Mouse (Mus musculus): Measurements from ENCODE around the gene Epha8. TPM values are rescaled to one million over a fixed set of nuclear protein-coding genes. Genes with fewer than 3 reads are reported as not detected.
A peak's percentile ranks its signal among the peaks of the same experiment; 100 is the strongest.

Gene Epha8
- polyA plus RNA-seq, 1 experiment from 2014 or later: 0.62 TPM

DNA sequence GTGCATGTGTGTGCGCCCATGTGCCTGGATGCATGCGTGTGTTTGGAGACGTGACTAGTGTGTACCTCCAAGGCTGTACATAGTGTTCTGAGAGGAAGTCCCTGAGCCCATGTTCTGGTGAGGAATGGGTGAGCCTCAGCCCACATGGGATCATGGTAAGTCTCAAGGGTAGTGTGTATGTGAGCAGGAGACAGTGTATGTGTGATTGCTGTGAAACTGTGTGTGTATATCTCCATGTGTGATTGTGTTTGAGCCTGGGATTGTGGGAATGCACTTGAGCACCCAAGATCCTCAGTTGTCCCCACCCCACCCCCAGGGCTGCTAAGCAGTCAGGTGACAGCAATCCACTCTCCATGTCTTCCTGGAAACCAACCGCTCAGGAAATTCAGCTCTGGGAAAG is 61.8 kb downstream of the Epha8 start:
- Histone ChIP-seq H3K27me3 (ENCODE audit: insufficient read depth, low read length) (peaks cover 55% of the 10 kb centered on the region), H3K4me2 (no peak overlapping the region), H3K9ac (no peak overlapping the region), H3K4me3 (ENCODE audit: low read depth, low read length) (no peak overlapping the region), H3K27ac (ENCODE audit: low read depth) (no peak overlapping the region), H3K9me3 (ENCODE audit: low read depth, low read length) (no peaks in the 10 kb centered on the region), H3K36me3 (ENCODE audit: insufficient read depth) (no peaks in the 10 kb centered on the region), H3K4me1 (ENCODE audit: insufficient read depth) (no peaks in the 10 kb centered on the region)
- ATAC-seq (ENCODE audit: insufficient read depth): no peak
- 64% methylated on average over 4 of the region's 4 CpGs for WGBS
- no peak for DNase-seq
- TF ChIP-seq CTCF (IDR thresholded peaks at IDR 0.05; ENCODE audit: low read depth): no peak

DNA sequence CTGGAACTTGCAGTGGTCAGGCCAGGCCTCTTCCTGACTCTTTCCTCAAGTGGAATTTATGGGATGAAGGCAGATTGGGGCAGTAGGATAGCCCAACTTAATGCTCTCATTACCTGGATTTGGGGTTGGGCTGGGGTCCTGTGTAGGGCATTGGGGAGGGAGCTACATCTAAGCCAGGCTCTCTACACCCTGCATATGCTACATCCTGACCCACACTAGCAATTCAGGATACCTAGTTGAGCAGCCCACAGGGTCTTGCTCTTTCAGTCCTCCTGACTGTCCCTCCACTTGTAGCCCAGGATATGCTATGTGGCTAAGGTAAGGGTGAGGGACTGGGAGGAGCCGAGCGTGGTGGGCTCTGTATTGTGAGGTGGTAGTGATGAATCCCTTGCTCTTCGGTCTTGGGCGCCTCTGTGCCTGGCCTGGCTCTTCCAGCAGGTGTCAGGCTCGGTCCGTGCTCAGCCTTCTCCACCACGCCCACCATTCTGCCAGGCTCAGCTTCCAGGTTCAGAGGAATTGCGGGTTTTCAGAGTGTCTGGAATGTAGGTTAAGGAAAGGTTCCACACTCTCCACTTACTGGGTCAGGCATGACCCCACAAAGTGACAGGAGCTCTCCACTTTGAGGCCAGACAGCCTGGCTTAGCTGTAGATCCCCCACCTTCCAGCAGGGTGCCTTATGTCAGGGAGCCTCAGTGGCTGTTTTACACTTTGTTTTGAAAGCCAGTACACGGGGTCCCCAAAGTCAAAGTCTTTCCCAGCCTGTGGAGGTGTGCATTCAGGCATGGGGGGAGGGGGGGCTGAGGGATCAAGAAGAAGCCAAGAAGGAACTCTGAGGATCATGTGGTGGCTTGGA is 62.7 kb downstream of the Epha8 start:
- WGBS: 3% methylated on average over 9 of the region's 9 CpGs
- no peaks in the 10 kb centered on the region for H3K4me1 ChIP-seq (ENCODE audit: insufficient read depth)
- H3K4me2 ChIP-seq: no peak overlapping the region
- peak; percentile 80 for TF ChIP-seq CTCF (IDR thresholded peaks at IDR 0.05; ENCODE audit: low read depth)
- DNase-seq (peak; percentile 71), ATAC-seq (ENCODE audit: insufficient read depth) (peak; percentile 35; the same call in 1 of the 2 replicates)
- H3K9ac ChIP-seq: no peak overlapping the region
- H3K4me3 ChIP-seq (ENCODE audit: low read depth, low read length): no peak overlapping the region
- peaks cover 54% of the 10 kb centered on the region for H3K27me3 ChIP-seq (ENCODE audit: insufficient read depth, low read length)
- H3K9me3 ChIP-seq (ENCODE audit: low read depth, low read length): no peaks in the 10 kb centered on the region
- H3K27ac ChIP-seq (ENCODE audit: low read depth): no peak overlapping the region
- H3K36me3 ChIP-seq (ENCODE audit: insufficient read depth): no peaks in the 10 kb centered on the region

DNA sequence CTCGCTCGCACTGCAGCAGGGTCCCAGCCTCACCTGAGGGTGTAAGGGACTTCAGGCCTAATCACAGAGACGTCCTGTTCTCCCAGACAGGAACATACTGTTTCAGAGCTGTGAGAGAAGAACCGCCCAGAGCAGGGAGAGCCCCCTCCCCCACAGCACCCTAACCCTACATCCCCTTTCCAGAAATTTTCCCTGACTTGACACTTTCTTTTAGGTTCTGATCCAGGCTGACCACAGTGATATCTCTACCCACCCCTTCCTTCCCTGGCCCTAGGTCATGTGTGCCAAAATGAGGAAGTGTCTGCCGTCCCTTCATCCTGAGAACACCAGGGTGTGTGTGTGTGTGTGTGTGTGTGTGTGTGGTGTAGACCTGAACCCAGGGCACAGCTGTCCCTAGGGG is 63.8 kb downstream of the Epha8 start, which contains the start of gene C1qc:
TSS of gene C1qc (minus strand) at position 255 of the 400 bp plus-strand sequence.
- H3K4me1 ChIP-seq (ENCODE audit: insufficient read depth): no peaks in the 10 kb centered on the region
- no peak for ATAC-seq (ENCODE audit: insufficient read depth)
- H3K27me3 ChIP-seq (ENCODE audit: insufficient read depth, low read length): peaks cover 51% of the 10 kb centered on the region
- no peaks in the 10 kb centered on the region for H3K36me3 ChIP-seq (ENCODE audit: insufficient read depth)
- H3K4me3 ChIP-seq (ENCODE audit: low read depth, low read length): no peak within 1 kb of the TSS
- H3K27ac ChIP-seq (ENCODE audit: low read depth): no peak within 1 kb of the TSS
- no peak for DNase-seq
- no peaks in the 10 kb centered on the region for H3K9me3 ChIP-seq (ENCODE audit: low read depth, low read length)
- H3K9ac ChIP-seq: no peak within 1 kb of the TSS
- WGBS: 45% methylated on average over 5 of the region's 5 CpGs
- TF ChIP-seq CTCF (IDR thresholded peaks at IDR 0.05; ENCODE audit: low read depth): no peak
- no peak within 1 kb of the TSS for H3K4me2 ChIP-seq

DNA sequence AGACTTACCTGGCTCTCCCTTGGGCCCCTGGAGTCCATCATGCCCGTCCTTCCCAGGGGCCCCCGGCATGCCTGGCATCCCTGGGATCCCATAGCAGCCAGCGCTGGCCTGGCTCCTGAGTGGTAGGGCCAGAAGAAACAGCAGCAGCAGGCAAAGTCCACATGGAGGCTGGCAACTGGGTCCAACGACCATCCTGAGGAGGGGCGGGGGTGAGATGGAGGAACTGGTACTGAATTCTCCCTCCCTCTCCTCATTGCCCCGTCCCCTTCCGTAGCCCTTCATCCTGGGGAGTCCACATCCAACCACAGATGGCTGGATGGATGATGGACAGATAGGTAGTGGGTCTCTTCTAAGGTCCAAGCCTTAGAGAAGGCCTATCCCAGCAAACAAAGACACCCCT is 64.2 kb downstream of the Epha8 start:
- H3K27ac ChIP-seq (ENCODE audit: low read depth): no peak overlapping the region
- WGBS: 46% methylated on average over 7 of the region's 7 CpGs
- peaks cover 47% of the 10 kb centered on the region for H3K27me3 ChIP-seq (ENCODE audit: insufficient read depth, low read length)
- no peaks in the 10 kb centered on the region for H3K36me3 ChIP-seq (ENCODE audit: insufficient read depth)
- no peak overlapping the region for H3K9ac ChIP-seq
- H3K9me3 ChIP-seq (ENCODE audit: low read depth, low read length): no peaks in the 10 kb centered on the region
- H3K4me3 ChIP-seq (ENCODE audit: low read depth, low read length): no peak overlapping the region
- TF ChIP-seq CTCF (IDR thresholded peaks at IDR 0.05; ENCODE audit: low read depth): no peak
- DNase-seq (no peak), ATAC-seq (ENCODE audit: insufficient read depth) (no peak)
- H3K4me1 ChIP-seq (ENCODE audit: insufficient read depth): no peaks in the 10 kb centered on the region
- H3K4me2 ChIP-seq: no peak overlapping the region

DNA sequence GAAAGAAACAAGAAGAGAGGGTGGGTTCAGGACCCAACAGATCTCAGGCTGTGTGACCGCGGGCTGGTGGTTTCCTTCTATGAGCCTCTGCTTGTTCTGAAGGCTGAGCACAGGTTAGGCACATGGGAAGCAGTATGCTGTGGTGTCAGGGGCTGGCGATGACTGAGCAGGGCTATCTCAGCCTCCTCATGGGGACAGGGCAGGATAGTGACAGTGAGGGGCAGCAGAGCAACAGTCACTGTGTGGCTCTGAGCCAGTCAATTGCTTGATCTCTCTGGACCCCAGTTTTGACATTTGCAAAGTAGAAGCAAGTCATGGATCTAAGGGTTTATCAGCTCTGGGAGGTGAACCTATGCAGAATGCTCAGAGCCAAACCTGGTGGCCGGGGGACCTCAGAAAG is 65.5 kb downstream of the Epha8 start:
- H3K36me3 ChIP-seq (ENCODE audit: insufficient read depth): no peaks in the 10 kb centered on the region
- no peak for ATAC-seq (ENCODE audit: insufficient read depth)
- H3K9me3 ChIP-seq (ENCODE audit: low read depth, low read length): no peaks in the 10 kb centered on the region
- DNase-seq: no peak
- H3K4me2 ChIP-seq: no peak overlapping the region
- no peak overlapping the region for H3K4me3 ChIP-seq (ENCODE audit: low read depth, low read length)
- no peak for TF ChIP-seq CTCF (IDR thresholded peaks at IDR 0.05; ENCODE audit: low read depth)
- WGBS: 74% methylated on average over 4 of the region's 4 CpGs
- H3K9ac ChIP-seq: no peak overlapping the region
- H3K27me3 ChIP-seq (ENCODE audit: insufficient read depth, low read length): peaks cover 34% of the 10 kb centered on the region
- H3K4me1 ChIP-seq (ENCODE audit: insufficient read depth): no peaks in the 10 kb centered on the region
- H3K27ac ChIP-seq (ENCODE audit: low read depth): no peak overlapping the region

DNA sequence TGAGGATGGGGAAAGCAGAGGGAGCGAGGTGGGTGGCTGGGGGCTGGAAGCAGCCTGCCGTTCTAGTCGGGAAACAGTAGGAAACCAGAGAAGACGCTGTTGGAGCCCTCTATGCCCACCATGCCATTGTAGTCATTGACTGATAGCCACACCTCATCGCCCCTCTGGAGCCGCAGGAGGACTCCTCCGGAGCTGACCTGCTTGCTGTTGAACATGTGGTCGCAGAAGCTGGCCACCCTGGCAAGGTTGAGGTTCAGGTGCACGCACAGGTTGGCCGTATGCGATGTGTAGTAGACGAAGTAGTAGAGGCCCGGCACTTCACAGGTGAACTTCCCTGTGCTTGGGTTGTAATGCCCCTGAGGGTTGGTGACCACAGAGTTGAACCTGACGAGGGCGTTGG is 66.6 kb downstream of the Epha8 start:
- DNase-seq: no peak
- no peak overlapping the region for H3K9ac ChIP-seq
- no peaks in the 10 kb centered on the region for H3K36me3 ChIP-seq (ENCODE audit: insufficient read depth)
- no peaks in the 10 kb centered on the region for H3K4me1 ChIP-seq (ENCODE audit: insufficient read depth)
- peaks cover 25% of the 10 kb centered on the region for H3K27me3 ChIP-seq (ENCODE audit: insufficient read depth, low read length)
- H3K4me2 ChIP-seq: no peak overlapping the region
- no peak overlapping the region for H3K27ac ChIP-seq (ENCODE audit: low read depth)
- no peak overlapping the region for H3K4me3 ChIP-seq (ENCODE audit: low read depth, low read length)
- H3K9me3 ChIP-seq (ENCODE audit: low read depth, low read length): no peaks in the 10 kb centered on the region
- 74% methylated on average over 15 of the region's 15 CpGs for WGBS
- ATAC-seq (ENCODE audit: insufficient read depth): no peak
- TF ChIP-seq CTCF (IDR thresholded peaks at IDR 0.05; ENCODE audit: low read depth): no peak

DNA sequence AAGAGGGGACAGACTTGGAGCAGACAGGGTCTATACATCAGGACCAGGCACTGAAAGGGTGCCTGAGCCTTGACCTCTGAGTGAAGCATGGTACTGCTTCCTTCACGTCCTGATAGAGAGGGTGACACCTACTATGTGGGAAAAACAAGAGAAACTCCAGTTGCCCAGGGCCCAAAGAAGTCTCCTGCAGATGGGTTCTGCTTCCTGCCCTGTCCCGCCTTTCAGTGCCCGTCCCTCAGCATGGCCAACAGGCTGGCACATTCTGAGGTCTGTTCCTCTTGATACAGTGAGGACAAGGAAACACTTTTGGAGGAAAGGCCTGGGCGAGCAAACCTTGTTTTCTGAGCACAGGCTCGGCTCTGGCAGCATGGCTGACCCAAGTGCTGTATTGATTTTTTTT is 68.9 kb downstream of the Epha8 start:
- no peak overlapping the region for H3K4me3 ChIP-seq (ENCODE audit: low read depth, low read length)
- peaks cover 19% of the 10 kb centered on the region for H3K27me3 ChIP-seq (ENCODE audit: insufficient read depth, low read length)
- DNase-seq (no peak), ATAC-seq (ENCODE audit: insufficient read depth) (no peak)
- no peaks in the 10 kb centered on the region for H3K36me3 ChIP-seq (ENCODE audit: insufficient read depth)
- H3K4me1 ChIP-seq (ENCODE audit: insufficient read depth): no peaks in the 10 kb centered on the region
- 59% methylated on average over 5 of the region's 5 CpGs for WGBS
- TF ChIP-seq CTCF (IDR thresholded peaks at IDR 0.05; ENCODE audit: low read depth): no peak
- H3K4me2 ChIP-seq: no peak overlapping the region
- H3K27ac ChIP-seq (ENCODE audit: low read depth): no peak overlapping the region
- no peaks in the 10 kb centered on the region for H3K9me3 ChIP-seq (ENCODE audit: low read depth, low read length)
- no peak overlapping the region for H3K9ac ChIP-seq
